Mouse (Mus musculus) C2C12 (cell line): ENCODE measurements around the gene Ndufb4. TPM values are rescaled to one million over a fixed set of nuclear protein-coding genes. Genes with fewer than 3 reads are reported as not detected.

Experiments
- H3K27me3 ChIP-seq: one replicate; pipeline ENCODE4 v1.6.1; 2011; ENCODE audit not compliant: control insufficient read depth, insufficient read depth, insufficient read length
- H3K36me3 ChIP-seq: one replicate; pipeline ENCODE4 v1.6.1; 2011; ENCODE audit not compliant: control insufficient read depth, insufficient read depth
- H3K4me3 ChIP-seq: one replicate; pipeline ENCODE4 v1.5.1; 2011; ENCODE audit warnings: mild to moderate bottlenecking, control low read depth; ENCODE audit not compliant: poor library complexity, insufficient read depth, severe bottlenecking
- H3K79me2 ChIP-seq: one replicate; pipeline ENCODE4 v1.6.1; 2011; ENCODE audit not compliant: control insufficient read depth, insufficient read depth
- H3K79me3 ChIP-seq: one replicate; pipeline ENCODE4 v1.6.1; 2011; ENCODE audit warnings: low read depth, control low read depth
- H3ac ChIP-seq: one replicate; pipeline ENCODE3; 2011; ENCODE audit warnings: low read depth; ENCODE audit not compliant: control insufficient read depth, insufficient read length
- CEBPB ChIP-seq: IDR thresholded peaks from one replicate; pipeline ENCODE4 v1.6.1; 2011; ENCODE audit warnings: low read depth, mild to moderate bottlenecking, control low read depth, moderate library complexity
- CTCF ChIP-seq: IDR thresholded peaks from one replicate; pipeline ENCODE4 v1.5.1; 2011; ENCODE audit not compliant: control insufficient read depth, insufficient read depth, insufficient read length
- FOSL1 ChIP-seq: IDR thresholded peaks from one replicate; pipeline ENCODE4 v1.8.0; 2011; ENCODE audit warnings: mild to moderate bottlenecking, low read length; ENCODE audit not compliant: poor library complexity, insufficient read depth, severe bottlenecking
- MAX ChIP-seq: IDR thresholded peaks from one replicate; pipeline ENCODE4 v1.6.1; 2011; ENCODE audit warnings: mild to moderate bottlenecking, control low read depth
- MYOD1 ChIP-seq: IDR thresholded peaks from one replicate; pipeline ENCODE4 v1.6.1; 2011; ENCODE audit warnings: low read depth; ENCODE audit not compliant: control insufficient read depth, insufficient read length
- MYOG ChIP-seq: IDR thresholded peaks from one replicate; pipeline ENCODE4 v1.6.1; 2011; ENCODE audit not compliant: control insufficient read depth, insufficient read length; ENCODE audit errors: extremely low read depth
- USF1 ChIP-seq: IDR thresholded peaks from one replicate; pipeline ENCODE4 v1.6.1; 2011; ENCODE audit warnings: low read depth, mild to moderate bottlenecking, control low read depth, moderate library complexity
- polyA plus RNA-seq: library from polyadenylated mRNA; unstranded; fragments of >200 nt; fragmentation: generic; extraction: Trizol; gene quantifications from one replicate; pipeline ENCODE4 v1.2.1, GENCODE M21; 2012; ENCODE audit warnings: missing spikeins

Gene Ndufb4
- polyA plus RNA-seq, 1 experiment = 68.5 TPM

DNA sequence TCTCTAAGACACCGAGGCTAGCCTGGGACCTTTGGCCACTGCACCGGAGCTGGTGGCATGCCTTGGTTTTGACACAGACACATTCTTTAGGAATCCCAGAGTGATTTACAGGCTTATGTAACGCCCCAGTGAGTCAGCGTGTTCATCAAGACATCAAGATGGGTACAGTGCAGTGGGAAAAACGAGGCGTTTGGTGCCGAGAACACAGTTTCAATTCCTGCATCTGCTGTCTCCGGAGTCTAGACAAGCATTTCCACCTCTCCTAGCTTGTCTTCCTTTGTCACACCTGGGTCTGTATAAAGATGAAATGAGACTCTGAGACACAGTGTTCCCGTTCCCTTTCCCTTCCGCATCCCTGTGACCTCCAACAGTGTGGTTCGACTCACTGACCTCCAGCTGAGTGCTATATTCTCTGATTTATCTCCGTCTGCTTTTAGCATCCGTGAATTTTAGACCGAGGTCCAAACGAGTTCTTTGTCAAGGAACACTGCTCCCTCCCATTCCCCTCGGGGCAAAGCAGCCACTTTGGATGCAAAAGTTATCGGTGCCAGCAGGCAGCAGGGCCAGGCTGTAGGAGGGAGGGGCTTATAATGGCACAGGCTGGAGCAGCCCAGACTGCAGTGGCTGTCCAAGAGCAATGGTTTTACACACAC, 21.9 kb upstream of the Ndufb4 start:
- Histone ChIP-seq H3K27me3 (no peaks in the 10 kb centered on the region), H3K4me3 (peak overlapping the region; percentile 0), H3K36me3 (no peaks in the 10 kb centered on the region), H3K79me2 (no peaks in the 10 kb centered on the region), H3ac (no peak overlapping the region), H3K79me3 (no peaks in the 10 kb centered on the region)
- TF ChIP-seq MYOG (no peak), USF1 (no peak), MYOD1 (no peak), CTCF (no peak), FOSL1 (peak; percentile 8), CEBPB (peak; percentile 49), MAX (peak; percentile 62)

DNA sequence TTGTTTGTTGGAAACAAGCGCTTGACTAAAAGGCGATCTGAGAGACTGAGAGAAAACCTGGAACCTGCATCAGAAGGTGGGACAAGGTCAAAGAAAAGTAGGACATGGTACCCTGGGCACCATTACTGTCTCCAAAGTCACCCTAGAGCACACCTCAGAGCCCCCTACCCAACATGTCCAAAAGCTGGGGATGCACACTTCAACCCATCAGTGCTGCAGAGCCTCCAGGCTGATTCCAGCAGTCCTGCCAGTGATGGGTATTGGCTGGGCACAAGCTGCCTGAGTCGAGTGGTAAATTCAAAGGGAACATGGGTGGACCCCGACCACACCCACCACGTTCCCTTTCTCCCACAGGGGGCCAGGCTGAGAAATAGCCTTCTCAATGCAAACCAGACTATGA, 21.1 kb upstream of the Ndufb4 start:
- no peak for TF ChIP-seq MYOG
- TF ChIP-seq MAX = no peak
- TF ChIP-seq FOSL1 = no peak
- TF ChIP-seq CEBPB = no peak
- TF ChIP-seq USF1 = no peak
- TF ChIP-seq MYOD1 = no peak
- no peak for TF ChIP-seq CTCF
- no peaks in the 10 kb centered on the region for H3K36me3 ChIP-seq
- H3K4me3 ChIP-seq = no peak overlapping the region
- no peaks in the 10 kb centered on the region for H3K27me3 ChIP-seq
- H3K79me2 ChIP-seq = no peaks in the 10 kb centered on the region
- no peaks in the 10 kb centered on the region for H3K79me3 ChIP-seq
- H3ac ChIP-seq = no peak overlapping the region

GRCm38 (mm10) chr16:37670666-37671283, 16.5 kb upstream of the Ndufb4 start:
- Histone ChIP-seq H3K36me3 (no peaks in the 10 kb centered on the region), H3ac (no peak overlapping the region), H3K27me3 (no peaks in the 10 kb centered on the region), H3K79me3 (no peaks in the 10 kb centered on the region), H3K4me3 (no peak overlapping the region), H3K79me2 (no peaks in the 10 kb centered on the region)
- TF ChIP-seq CEBPB (no peak), MYOG (no peak), MYOD1 (no peak), FOSL1 (no peak)

DNA sequence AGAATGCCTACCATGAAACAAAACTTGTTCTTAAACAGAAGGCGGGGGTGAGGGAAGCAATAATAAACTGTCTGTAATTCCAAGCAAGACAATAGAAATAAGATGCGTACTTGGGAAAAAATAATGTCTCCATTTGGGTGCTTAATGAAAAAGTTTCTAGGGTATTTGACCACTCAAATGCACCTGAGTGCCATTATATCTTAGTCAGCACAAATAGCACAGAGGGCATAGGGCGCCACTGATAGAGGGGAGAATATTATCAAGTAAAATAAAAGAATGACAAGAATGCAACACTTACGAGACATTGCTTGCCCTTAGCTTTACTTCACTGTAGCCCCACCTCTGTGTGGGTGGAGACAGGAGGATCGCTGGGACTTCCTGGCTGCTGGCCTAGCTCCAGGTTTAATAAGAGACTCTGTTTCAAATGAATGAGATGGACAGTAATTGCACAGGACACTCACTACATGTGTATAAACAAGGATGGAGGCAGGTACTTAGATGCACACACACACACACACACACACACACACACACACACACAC, 11.2 kb upstream of the Ndufb4 start:
- TF ChIP-seq MYOG (no peak), MAX (no peak), CEBPB (no peak), FOSL1 (no peak), USF1 (no peak), CTCF (no peak), MYOD1 (no peak)
- Histone ChIP-seq H3K27me3 (no peaks in the 10 kb centered on the region), H3K36me3 (no peaks in the 10 kb centered on the region), H3K79me2 (no peaks in the 10 kb centered on the region), H3ac (no peak overlapping the region), H3K4me3 (no peak overlapping the region), H3K79me3 (no peaks in the 10 kb centered on the region)

DNA sequence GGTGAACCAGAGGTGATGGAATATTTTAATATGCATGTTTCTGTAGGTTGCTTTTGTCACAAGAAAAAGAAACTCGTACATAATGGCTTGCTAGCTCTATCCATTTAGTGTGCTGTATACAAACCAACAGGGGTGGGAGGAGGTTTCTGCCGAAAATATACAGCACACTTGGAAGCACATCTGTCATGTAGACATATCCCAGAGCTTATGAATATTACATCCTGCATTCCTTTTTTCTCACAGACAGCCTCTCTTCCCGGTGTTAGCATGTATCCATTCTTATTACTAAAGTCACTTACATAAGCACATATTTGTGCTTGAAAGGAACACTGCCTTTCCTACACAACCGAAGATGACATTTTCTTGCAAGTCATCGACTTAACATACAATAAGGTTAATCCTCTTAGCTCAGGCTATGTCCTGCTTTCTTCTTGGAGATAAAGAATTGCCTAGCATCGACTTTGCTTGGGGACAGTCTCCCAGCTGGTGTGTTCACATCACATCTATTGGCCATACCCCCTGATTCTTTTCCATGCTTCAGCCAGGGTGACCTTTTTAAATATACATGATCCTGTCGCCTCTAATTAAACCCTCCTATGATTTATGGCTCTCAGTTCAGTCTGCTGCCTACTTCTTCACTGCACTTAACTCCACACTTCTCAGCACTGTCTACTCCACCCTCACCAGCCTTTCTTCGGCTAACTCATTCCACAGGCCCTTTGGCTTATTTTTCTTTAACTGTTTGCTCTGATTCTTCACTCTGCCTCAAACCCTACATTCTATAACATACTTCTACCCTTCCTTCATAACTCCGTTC, 9.6 kb upstream of the Ndufb4 start:
- no peak for TF ChIP-seq CEBPB
- no peak for TF ChIP-seq MAX
- no peak for TF ChIP-seq MYOD1
- TF ChIP-seq USF1 = no peak
- no peak for TF ChIP-seq FOSL1
- no peak for TF ChIP-seq CTCF
- no peak for TF ChIP-seq MYOG
- Histone ChIP-seq H3K4me3 (no peak overlapping the region), H3K36me3 (no peaks in the 10 kb centered on the region)

More for the DNA sequence above, 9.6 kb upstream of the Ndufb4 start:
- Histone ChIP-seq H3ac (no peak overlapping the region), H3K79me3 (no peaks in the 10 kb centered on the region), H3K79me2 (no peaks in the 10 kb centered on the region), H3K27me3 (no peaks in the 10 kb centered on the region)
